Mouse (Mus musculus): ENCODE results near the gene Pstpip1.

The Pstpip1 gene

DNA sequence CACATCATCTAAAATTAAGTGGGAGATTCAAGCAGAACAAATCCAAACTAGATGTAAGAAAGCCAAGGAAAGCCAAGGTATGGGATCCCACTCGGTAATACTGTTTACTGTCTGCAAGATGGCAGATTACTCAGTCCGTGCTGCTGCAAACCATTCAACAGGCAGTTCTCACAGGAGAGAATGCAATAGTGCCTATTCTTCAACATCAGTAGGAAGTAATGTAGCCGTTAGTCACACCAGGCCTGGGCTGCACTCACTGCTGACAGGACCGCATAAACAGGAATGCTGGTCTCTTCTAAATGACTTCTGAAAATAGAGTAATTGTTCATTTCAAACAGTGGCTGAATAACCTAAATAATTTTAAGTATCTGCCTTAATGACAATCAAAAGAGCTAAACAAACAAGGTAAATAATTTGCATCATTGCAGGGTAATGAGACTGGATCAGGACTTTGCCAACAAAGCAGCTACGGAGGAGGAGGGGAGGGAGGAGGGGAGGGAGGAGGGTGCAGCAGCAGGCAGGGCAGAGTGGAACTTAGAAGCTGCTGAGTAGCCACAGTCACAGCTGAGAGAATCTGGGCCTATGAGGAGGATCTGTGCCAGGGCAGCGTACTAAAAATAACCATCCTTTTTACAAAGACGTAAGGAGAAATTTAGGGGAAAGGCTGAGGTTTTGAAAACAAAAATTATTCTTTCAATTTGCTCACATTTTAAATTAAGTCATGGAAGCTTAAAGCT is 62.2 kb downstream of the Pstpip1 start:
- peak; percentile 96 for DNase-seq

DNA sequence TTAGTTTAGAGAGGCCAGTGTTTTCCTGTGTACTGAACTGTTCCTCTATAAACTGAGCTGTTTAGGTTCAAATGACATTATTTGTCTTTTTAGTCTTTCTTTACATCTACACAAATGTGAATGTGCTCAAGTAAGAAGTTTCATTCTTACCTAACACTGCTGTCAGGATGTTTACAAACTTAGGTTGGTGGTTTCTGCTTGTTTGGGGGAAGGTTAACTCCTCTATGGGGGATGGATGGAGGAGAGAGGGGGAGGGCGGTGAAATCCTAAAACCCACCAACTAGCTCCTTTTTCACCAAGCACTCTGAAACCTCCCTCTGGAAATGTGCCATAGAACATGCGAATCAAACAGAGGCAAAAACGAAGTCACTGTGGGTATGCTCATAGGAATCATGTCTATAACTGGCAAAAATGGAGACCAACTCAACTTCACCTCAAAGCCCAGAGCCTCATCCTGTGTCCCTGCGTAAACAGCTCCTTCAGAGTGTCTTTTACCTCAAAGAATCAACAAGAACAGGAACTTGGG is 62.8 kb downstream of the Pstpip1 start:
- no peak for DNase-seq

DNA sequence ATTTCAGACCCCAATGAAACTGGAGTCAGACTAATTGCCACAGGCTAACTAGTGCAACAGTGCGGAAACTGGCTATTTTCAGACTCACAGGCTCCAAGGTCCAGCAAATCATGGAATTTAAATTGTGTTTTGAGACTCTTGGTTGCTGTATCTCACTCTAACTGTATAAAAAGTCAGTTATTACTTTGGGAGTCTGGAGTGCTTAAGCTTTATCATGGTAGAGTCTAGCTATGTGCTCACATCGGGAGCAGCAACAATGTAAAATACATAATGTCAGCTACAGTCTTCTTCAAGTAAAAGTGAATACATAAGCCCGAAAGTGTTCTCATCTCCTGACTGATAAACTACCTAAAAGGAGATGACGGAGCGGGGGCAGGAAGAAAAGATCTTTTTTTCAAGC is 64.8 kb downstream of the Pstpip1 start:
- DNase-seq: no peak

DNA sequence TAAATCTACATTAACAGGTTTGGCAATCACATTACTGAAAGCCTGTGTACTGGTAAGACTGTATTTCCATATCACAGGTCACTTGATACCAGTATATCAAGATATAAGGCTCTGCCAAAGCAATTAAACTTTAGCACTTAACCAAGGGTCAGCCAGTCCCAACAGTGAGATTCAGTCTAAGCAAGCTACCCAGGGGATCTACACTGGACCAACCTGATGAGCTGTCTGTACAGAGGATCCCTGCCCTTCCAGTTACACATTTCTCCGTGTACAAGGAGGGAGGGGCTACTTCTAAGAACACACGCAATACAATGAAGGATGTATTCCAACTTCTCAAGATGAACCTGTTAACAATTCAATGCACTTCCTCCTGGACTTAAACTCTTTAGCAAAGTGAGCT is 68.3 kb downstream of the Pstpip1 start:
- DNase-seq: no peak

DNA sequence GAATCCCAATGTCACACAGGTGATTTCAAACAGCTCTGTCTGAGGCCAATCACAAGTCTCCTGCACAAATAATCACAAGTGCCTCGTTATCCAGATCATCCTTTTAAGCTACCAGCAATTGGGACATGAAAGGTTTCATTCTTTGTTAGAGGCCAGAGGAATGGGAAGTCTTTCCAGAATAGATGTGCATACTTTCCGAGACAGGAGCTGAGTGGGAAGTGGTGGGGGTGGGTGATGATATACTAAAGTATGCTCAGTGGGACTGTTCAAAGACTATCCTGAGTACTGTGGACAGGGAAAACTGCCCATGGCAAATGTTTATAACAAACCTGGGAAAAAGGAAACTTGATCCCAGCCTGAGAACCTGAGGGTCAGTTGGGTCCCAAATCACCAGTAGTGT is 69.7 kb downstream of the Pstpip1 start:
- DNase-seq: no peak

DNA sequence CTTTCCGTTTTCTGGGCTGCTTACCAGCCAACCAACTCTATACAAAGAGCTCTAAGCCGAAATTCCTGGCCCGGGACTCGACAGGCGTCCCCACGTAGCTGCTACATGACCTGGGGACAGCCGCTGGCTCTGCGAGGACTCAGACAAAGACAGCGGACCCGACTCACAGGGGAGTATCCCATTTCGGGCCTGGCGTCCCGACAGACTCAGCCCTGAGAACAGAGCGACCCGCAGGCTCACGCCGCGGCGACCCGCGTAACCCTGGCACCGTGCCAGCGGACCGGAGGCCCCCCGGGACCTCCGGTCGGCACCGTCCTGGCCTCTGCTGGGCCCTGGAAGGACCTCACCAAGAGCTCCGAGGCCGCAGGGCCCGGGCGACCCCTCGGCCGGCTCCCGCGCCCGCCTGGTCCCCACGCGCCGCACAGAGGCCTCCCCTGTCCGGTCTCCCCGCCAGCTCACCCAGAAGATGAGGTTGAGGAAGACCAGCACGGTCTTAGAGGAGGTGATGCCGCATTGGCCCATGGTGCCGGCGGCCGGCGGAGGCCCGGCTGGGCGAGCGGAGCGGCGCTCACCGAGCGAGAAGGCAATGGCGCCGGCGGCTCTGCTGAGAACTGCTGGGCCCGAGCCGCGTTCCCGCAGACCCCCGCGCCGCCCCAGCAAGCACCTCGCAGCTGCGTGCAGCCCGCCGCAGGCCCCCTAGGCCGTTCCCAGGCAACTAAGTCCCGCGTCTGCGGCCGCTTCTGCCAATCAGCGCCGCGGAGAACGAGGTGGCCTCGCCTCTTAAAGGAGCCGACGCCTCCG is 70.8 kb downstream of the Pstpip1 start:
- DNase-seq: peak; percentile 99

DNA sequence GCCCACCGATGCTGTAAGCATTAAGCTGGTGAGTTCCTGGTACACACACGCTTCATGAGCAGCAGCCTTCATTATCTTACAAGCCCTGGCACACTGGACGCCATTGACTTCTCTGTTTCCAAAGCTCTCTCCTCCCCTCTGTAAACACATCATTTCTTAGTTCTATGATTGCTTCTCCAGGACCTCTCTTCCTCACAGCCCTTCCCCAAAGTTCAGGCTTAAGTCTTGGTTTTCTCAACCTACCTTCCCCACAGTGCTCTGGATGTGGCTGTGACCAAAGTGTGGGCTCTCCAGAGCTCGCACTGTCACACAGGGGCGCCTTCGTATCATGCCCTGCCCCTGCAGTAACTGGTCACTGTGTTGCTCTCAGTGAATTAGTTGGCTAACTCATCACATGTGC is 75.6 kb downstream of the Pstpip1 start, which contains the start of gene Tspan3:
Tspan3 (minus strand) TSS at position 101 of the 400 bp plus-strand sequence.
- DNase-seq: peak; percentile 75

DNA sequence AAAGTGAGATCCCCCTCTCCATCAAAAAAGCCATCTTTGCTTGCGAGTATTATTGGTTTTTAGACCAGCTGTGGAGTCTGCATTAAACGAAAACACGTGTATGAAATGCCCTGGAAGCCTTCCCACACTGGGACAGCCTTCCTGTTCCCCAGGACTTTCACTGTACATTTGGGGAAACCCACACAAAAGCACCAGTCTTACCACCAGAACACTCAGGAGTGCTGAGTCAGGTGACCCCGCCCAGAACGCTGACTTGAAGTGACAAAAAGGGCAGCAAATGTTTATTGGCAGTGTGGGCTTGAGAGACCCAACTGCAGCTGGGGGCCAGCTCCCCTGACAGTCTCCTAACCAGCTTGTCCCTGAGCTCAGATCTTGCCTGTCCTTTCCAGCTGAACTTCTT is 76.4 kb downstream of the Pstpip1 start:
- DNase-seq: peak; percentile 86

DNA sequence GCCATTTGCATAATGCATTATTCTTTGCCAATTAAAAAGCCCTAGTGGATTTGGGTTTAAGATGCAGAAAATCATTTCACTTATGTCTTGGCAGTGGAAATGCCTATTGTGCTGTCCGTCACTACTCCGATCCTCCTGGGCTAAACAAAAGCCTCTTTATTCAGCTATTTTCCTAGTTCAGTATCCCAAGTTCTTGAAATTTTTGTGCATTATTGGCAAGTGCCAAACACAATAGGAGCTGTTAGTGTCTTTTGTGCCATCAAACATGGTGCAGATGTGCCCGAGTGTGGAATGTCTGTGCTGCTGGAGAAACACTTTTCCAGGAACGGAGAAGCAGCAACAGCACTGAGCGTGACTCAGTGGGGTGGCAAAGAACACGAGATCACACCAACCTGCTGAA is 77.9 kb downstream of the Pstpip1 start:
- DNase-seq: peak; percentile 46

DNA sequence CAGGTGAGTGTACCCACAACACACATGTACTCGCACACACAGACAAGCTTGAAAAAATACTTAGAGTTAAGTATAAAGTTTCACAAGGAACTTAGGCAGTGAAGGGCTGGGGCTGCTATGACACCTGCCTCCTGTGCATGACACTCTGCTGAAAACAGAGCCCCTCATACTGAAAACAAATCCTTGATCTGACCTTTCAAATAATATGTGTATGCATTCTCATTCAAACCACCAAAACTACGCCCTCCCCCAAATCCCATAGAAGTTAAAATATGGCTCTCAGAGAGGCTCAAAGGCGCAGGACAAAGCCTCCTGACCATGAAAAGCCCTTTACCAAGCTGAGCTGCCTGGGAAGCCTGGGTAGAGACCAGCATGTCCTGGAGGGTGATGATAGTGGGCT is 85.6 kb downstream of the Pstpip1 start:
- peak; percentile 73 for DNase-seq

DNA sequence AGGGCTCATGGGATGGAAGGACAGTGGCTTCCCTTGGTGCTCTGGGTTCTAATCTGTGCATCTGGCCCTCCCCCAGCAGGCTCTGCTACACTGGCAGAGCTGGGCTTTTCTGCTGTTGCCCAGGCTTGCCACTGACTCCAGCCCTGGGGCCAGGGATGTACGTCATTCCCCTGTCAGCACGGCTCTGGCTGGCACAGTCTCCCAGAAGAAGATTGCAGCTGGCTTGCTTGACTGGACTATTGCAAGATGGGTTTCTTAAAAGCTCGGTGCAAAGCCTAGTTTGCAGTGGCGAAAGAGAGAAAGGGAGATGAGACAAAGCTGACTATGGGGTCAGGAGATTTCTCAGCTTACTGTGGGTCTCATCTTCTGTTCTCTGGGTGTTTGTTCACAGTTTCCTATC is 87.6 kb downstream of the Pstpip1 start:
- DNase-seq: peak; percentile 89

Measured in heart, adult 11 months (tissue).